Mouse (Mus musculus) liver, embryonic 14.5 days (tissue): ENCODE data around the gene Sall2. TPM values are rescaled to one million over a fixed set of nuclear protein-coding genes. Genes with fewer than 3 reads are reported as not detected.

Experiments
- ATAC-seq: fragments of 200-750 bp; cut with Nextera tagmentation; 2 replicates; pipeline ENCODE4 v1.8.0; 2017; ENCODE audit warnings: moderate number of reproducible peaks, mild to moderate bottlenecking, moderate library complexity; ENCODE audit not compliant: insufficient read depth
- DNase-seq, 3 experiments: peaks; one replicate each; pipeline ENCODE4 v3.0.0-alpha.2; 2012 to 2013; ENCODE audit warnings: low read depth in 3 of 3, low spot score in 3 of 3
- H3K27ac ChIP-seq: fragments of 300-500 bp; sonication (generic); 2 replicates; pipeline ENCODE4 v1.5.1; 2014; ENCODE audit warnings: moderate library complexity, mild to moderate bottlenecking, control low read depth, inconsistent platforms
- H3K27me3 ChIP-seq: fragments of 300-500 bp; sonication (generic); 2 replicates; pipeline ENCODE4 v1.6.1; 2014; ENCODE audit warnings: mild to moderate bottlenecking, low read length, moderate library complexity; ENCODE audit not compliant: control insufficient read depth, insufficient read depth
- H3K36me3 ChIP-seq: fragments of 300-500 bp; sonication (generic); replicated peaks from 2 replicates; pipeline ENCODE4 v1.6.1; 2014; ENCODE audit warnings: low read depth; ENCODE audit not compliant: control insufficient read depth, insufficient read depth
- H3K4me1 ChIP-seq, 2 experiments: fragments of 200-500 bp in 1 of 2; fragments of 300-500 bp in 1 of 2; sonication (generic) in 1 of 2; replicated peaks; 2 replicates each; pipeline ENCODE4 v1.6.1; 2012 to 2014; ENCODE audit warnings: antibody characterized with exemption in 1 of 2, inconsistent platforms in 1 of 2, low read length in 1 of 2; ENCODE audit not compliant: control insufficient read depth in 2 of 2, insufficient read depth in 2 of 2
- H3K4me2 ChIP-seq: fragments of 300-500 bp; sonication (generic); 2 replicates; pipeline ENCODE4 v1.6.1; 2014; ENCODE audit warnings: low read depth, mild to moderate bottlenecking, control low read depth, moderate library complexity
- H3K4me3 ChIP-seq, 2 experiments: fragments of 200-500 bp in 1 of 2; fragments of 300-500 bp in 1 of 2; sonication (generic) in 1 of 2; 2 replicates each; pipeline ENCODE4 v1.5.1; 2012 to 2014; ENCODE audit warnings: low read depth in 2 of 2, low read length in 2 of 2, mild to moderate bottlenecking in 2 of 2, control low read depth in 1 of 2, inconsistent platforms in 1 of 2, moderate library complexity in 1 of 2; ENCODE audit not compliant: insufficient read depth in 1 of 2
- H3K9ac ChIP-seq: fragments of 300-500 bp; sonication (generic); replicated peaks from 2 replicates; pipeline ENCODE4 v1.6.1; 2014; ENCODE audit warnings: mild to moderate bottlenecking, control low read depth, moderate library complexity
- H3K9me3 ChIP-seq: fragments of 300-500 bp; sonication (generic); 2 replicates; pipeline ENCODE4 v1.6.1; 2016; ENCODE audit warnings: low read length, mixed read lengths; ENCODE audit not compliant: control insufficient read depth
- CTCF ChIP-seq: IDR thresholded peaks from 2 replicates; pipeline ENCODE4 v1.5.1; 2016; ENCODE audit warnings: antibody characterized with exemption, low read depth, control low read depth
- EP300 ChIP-seq: IDR thresholded peaks from 2 replicates; pipeline ENCODE4 v1.6.1; 2016; ENCODE audit warnings: antibody characterized with exemption, low read depth
- WGBS: fragments of 180-500 bp; shearing (Covaris S2); extraction: QIAGEN DNeasy Blood & Tissue Kit; methylation state at CpG from one replicate; pipeline ENCODE4 v1.1.7; 2014; ENCODE audit not compliant: insufficient replicate concordance; 5-methylcytosine and 5-hydroxymethylcytosine counted together
- polyA plus RNA-seq, 2 experiments: library from polyadenylated mRNA; depleted of rRNA in 1 of 2; stranded (reverse) in 1 of 2; unstranded in 1 of 2; fragments of >200 nt; fragmentation: Nextera tagmentation in 1 of 2; extraction: Ambion mirVana in 1 of 2; gene quantifications; 2 replicates each; pipeline versions ENCODE4 v1.2.1 to v1.2.3; 2012 to 2014

Sall2 gene
- polyA plus RNA-seq, 2 experiments: 0.66 to 0.84 TPM

DNA sequence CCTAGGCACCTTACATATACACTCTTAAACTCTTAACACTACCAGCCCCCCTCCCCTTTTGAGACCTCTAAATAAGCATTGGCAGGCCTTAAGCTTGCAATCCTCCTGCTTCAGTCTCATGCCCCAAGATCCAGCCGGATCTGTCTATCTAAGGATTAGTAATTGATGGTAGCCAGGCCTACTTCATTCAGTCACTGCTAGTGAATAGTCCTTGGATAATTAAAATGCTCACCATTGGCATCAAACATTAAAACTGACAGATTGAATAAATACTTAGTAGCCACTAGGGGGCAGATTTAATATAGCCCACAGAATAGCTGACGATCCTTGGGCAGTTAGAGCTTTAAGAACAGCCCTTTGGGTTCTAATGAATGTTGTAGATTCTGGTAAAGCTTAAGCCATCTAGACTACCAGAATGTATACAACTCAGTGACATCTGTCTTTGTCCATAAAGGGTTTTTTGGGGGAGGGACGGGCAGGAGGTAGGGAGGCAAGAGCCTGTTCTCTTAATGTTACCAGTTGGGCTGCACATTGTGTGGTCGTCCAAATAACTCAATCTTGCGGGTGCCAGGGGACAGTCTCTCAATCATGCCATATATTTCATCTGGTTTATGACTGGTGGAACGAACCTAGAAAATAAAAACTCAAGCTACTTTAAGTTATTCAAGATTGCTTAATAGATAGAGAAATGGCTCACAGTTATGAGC lies 32.9 kb downstream of the Sall2 start:
- ATAC-seq: no peak
- Histone ChIP-seq H3K4me2 (no peak overlapping the region), H3K27me3 (no peaks in the 10 kb centered on the region), H3K4me3 (no peak overlapping the region), H3K9ac (no peak overlapping the region), H3K36me3 (peaks cover 61% of the 10 kb centered on the region), H3K27ac (no peak overlapping the region), H3K4me1 (no peaks in the 10 kb centered on the region), H3K9me3 (no peaks in the 10 kb centered on the region)
- no peak for TF ChIP-seq EP300
- TF ChIP-seq CTCF: peak; percentile 53
- 65% methylated on average over 6 of the region's 6 CpGs for WGBS
- DNase-seq: no peak

DNA sequence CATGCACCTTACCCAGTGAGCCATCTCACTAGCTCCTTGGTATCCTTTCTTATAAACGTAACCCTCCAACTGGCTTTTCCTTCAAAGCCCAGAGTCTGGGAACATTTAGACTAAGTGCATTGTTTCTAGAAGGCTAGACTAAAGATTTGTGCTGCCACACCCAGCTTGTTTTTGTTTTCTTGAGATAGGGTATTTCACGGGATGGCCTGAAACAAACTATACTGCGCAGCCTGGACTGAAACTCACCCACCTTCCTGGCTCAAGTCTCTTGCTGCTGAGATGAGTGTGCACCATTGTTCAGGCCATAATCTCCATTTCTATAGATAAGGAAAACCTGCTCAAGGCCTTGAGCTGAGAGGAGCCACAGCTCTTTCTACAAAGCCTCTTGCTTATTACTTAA lies 44.4 kb downstream of the Sall2 start:
- H3K9ac ChIP-seq: no peak overlapping the region
- no peak overlapping the region for H3K4me3 ChIP-seq
- no peak overlapping the region for H3K4me2 ChIP-seq
- H3K27me3 ChIP-seq: no peaks in the 10 kb centered on the region
- H3K9me3 ChIP-seq: no peaks in the 10 kb centered on the region
- H3K27ac ChIP-seq: no peak overlapping the region
- 66% methylated on average over 3 of the region's 3 CpGs for WGBS
- no peak for DNase-seq
- TF ChIP-seq CTCF (no peak), EP300 (no peak)
- H3K4me1 ChIP-seq: peaks cover 7 to 8% of the 10 kb centered on the region in 2 experiments
- no peak for ATAC-seq
- H3K36me3 ChIP-seq: peaks cover 23% of the 10 kb centered on the region

DNA sequence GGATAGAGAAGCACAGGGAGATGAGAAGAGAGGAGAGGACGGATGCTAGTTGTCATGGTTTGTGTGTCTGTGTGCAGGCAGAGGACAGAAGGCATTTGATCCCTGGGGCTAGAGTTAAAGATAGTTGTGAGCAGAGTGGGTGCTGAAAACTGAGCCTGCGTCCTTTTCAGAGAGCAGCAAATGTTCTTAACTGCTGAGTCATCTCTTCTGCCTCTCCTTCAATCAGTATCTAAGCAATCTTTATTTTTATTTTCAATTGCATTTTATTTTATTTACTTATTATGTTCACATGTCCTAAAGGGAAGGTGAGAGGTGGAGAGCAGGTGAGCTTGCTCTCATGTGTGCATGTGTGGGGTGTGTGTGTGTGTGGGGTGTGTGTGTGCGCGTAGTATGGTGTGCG lies 44.9 kb downstream of the Sall2 start:
- no peaks in the 10 kb centered on the region for H3K27me3 ChIP-seq
- H3K9ac ChIP-seq: no peak overlapping the region
- no peak overlapping the region for H3K4me2 ChIP-seq
- TF ChIP-seq CTCF (no peak), EP300 (no peak)
- peaks cover 7 to 8% of the 10 kb centered on the region in 2 experiments for H3K4me1 ChIP-seq
- H3K4me3 ChIP-seq: no peak overlapping the region
- no peaks in the 10 kb centered on the region for H3K9me3 ChIP-seq
- 89% methylated on average over 5 of the region's 5 CpGs for WGBS
- peaks cover 22% of the 10 kb centered on the region for H3K36me3 ChIP-seq
- ATAC-seq (no peak), DNase-seq (no peak)
- H3K27ac ChIP-seq: no peak overlapping the region

DNA sequence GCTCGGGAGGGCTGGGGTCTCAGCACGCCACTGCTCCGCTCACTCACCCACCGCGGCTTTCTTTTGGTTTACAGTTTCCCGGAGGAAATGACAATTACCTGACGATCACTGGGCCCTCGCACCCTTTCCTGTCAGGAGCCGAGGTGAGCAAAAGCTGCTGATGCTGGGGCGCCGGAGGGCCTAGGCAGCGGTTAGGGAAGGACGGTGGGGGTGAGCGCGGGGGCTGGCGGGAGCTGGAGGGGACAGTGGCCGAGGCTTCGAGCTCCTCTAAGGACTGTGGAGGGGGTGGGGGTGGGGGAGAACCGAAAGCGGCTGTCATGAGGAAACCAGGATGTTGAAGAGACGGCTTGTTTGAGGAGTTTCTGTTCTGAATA lies 48.8 kb downstream of the Sall2 start:
- no peaks in the 10 kb centered on the region for H3K27me3 ChIP-seq
- ATAC-seq: peak; percentile 7; the same call in 1 of the 2 replicates
- peak overlapping the region; percentile 92 for H3K9ac ChIP-seq
- TF ChIP-seq EP300: no peak
- TF ChIP-seq CTCF: no peak
- WGBS: 2% methylated on average over 21 of the region's 21 CpGs
- no peak for DNase-seq
- peak overlapping the region; percentile 82 for H3K27ac ChIP-seq
- peaks cover 10 to 12% of the 10 kb centered on the region in 2 experiments for H3K4me1 ChIP-seq
- peak overlapping the region; percentile 72 to 93 for H3K4me3 ChIP-seq
- no peaks in the 10 kb centered on the region for H3K9me3 ChIP-seq
- no peaks in the 10 kb centered on the region for H3K36me3 ChIP-seq
- H3K4me2 ChIP-seq: peak overlapping the region; percentile 88

DNA sequence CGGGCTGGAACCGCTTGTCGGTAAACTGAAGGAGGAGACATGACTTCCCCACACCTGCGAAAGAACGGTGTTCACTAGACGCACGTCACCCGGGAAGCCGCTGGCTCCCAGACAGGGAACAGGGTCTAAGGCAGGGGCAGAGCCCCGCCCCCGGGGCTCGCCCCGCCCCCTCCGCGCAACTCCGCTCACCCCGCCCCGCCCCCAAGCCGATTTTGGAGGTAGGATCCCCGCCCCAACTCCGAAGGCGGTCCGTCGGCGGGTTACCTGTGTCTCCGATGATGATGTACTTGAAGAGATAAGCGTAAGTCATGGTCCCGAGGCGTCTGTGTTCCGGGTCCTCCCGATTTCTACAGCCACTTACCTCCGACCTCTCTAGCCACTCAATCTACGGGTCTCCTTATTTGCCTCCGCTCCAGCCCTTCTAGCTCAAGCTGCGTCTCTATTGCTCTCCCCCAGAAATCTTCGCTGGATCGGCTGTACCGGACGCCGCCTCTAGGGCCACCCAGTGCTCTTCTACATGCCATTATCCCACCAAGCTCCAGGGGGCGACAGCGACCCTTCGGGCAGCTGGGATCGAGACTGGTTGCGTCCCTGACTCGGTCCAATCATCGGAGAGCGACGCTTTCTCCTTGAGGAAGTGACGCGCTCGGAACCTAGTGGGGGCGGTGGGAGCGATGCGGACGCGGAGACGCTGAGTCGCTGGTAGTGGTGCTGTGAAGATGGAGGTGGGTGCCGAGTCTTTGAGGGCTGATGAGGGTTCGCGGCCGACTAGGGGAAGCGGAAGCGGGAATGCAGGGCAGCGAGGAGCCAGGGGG lies 49.4 kb downstream of the Sall2 start, which contains the start of the genes Tox4 and Rab2b:
Gene Tox4 (plus strand): TSS at position 215 of the 815 bp plus-strand sequence.
Gene Rab2b (minus strand): TSS at position 614 of the 815 bp plus-strand sequence.
- Histone ChIP-seq H3K4me3 (peak within 1 kb of the TSS; percentile 72 to 93), H3K9me3 (no peaks in the 10 kb centered on the region), H3K27ac (peak within 1 kb of the TSS; percentile 82), H3K36me3 (no peaks in the 10 kb centered on the region), H3K9ac (peak within 1 kb of the TSS; percentile 92), H3K4me1 (peaks cover 10 to 12% of the 10 kb centered on the region in 2 experiments), H3K27me3 (no peaks in the 10 kb centered on the region), H3K4me2 (peak within 1 kb of the TSS; percentile 88)
- DNase-seq: peak; percentile 97 to 99 (median 97)
- no peak for TF ChIP-seq EP300
- peak; percentile 100 for TF ChIP-seq CTCF
- peak; percentile 94 for ATAC-seq
- WGBS: 1% methylated on average over 62 of the region's 66 CpGs
